Mouse (Mus musculus) intestine, embryonic 14.5 days (tissue): Measurements from ENCODE around the gene Tkfc. TPM values are rescaled to one million over a fixed set of nuclear protein-coding genes. Genes with fewer than 3 reads are reported as not detected.

Experiments
- ATAC-seq: fragments of 200-750 bp; cut with Nextera tagmentation; replicated peaks from 2 replicates; pipeline ENCODE4 v1.8.0; 2017; ENCODE audit warnings: low read depth, moderate number of reproducible peaks, moderate TSS enrichment, moderate library complexity; ENCODE audit not compliant: low FRiP score, low TSS enrichment
- DNase-seq: peaks from one replicate; pipeline ENCODE4 v3.0.0-alpha.2; 2018; ENCODE audit warnings: low spot score
- H3K27ac ChIP-seq: fragments of 300-500 bp; sonication (generic); 2 replicates; pipeline ENCODE4 v1.5.1; 2014; ENCODE audit warnings: low read depth, mild to moderate bottlenecking, control low read depth
- H3K27me3 ChIP-seq: fragments of 300-500 bp; sonication (generic); replicated peaks from 2 replicates; pipeline ENCODE4 v1.6.1; 2014; ENCODE audit warnings: low read length, control low read depth; ENCODE audit not compliant: control insufficient read depth, insufficient read depth
- H3K36me3 ChIP-seq: fragments of 300-500 bp; sonication (generic); 2 replicates; pipeline ENCODE4 v1.6.1; 2014; ENCODE audit warnings: low read length, control low read depth; ENCODE audit not compliant: control insufficient read depth, insufficient read depth
- H3K4me1 ChIP-seq: fragments of 300-500 bp; sonication (generic); replicated peaks from 2 replicates; pipeline ENCODE4 v1.6.1; 2014; ENCODE audit warnings: low read length, control low read depth, mixed read lengths; ENCODE audit not compliant: control insufficient read depth, insufficient read depth
- H3K4me2 ChIP-seq: fragments of 300-500 bp; sonication (generic); 2 replicates; pipeline ENCODE4 v1.6.1; 2014; ENCODE audit warnings: low read length
- H3K4me3 ChIP-seq: fragments of 300-500 bp; sonication (generic); 2 replicates; pipeline ENCODE4 v1.5.1; 2014; ENCODE audit warnings: low read depth, low read length, control low read depth, mixed read lengths
- H3K9ac ChIP-seq: fragments of 300-500 bp; sonication (generic); 2 replicates; pipeline ENCODE4 v1.6.1; 2014; ENCODE audit warnings: mild to moderate bottlenecking, low read length
- H3K9me3 ChIP-seq: fragments of 300-500 bp; sonication (generic); 2 replicates; pipeline ENCODE4 v1.6.1; 2016; ENCODE audit warnings: low read length, control low read depth; ENCODE audit not compliant: control insufficient read depth
- WGBS: fragments of 180-500 bp; shearing (Covaris S2); extraction: QIAGEN DNeasy Blood & Tissue Kit; methylation state at CpG from one replicate; pipeline ENCODE4 v1.1.7; 2014; 5-methylcytosine and 5-hydroxymethylcytosine counted together
- polyA plus RNA-seq: library from polyadenylated mRNA; unstranded; fragments of >200 nt; fragmentation: Nextera tagmentation; extraction: Ambion mirVana; gene quantifications from 2 replicates; pipeline ENCODE4 v1.2.1, GENCODE M21; 2014

The Tkfc gene
- polyA plus RNA-seq, 1 experiment from 2014 or later: 22.3 TPM

- ATAC-seq: no peak
- Histone ChIP-seq H3K4me1 (no peaks in the 10 kb centered on the region), H3K4me2 (no peak overlapping the region), H3K27me3 (no peaks in the 10 kb centered on the region), H3K36me3 (peaks cover 36% of the 10 kb centered on the region), H3K9ac (no peak overlapping the region), H3K9me3 (no peaks in the 10 kb centered on the region), H3K4me3 (no peak overlapping the region), H3K27ac (no peak overlapping the region)
- 91% methylated on average over 6 of the region's 6 CpGs for WGBS
- no peak for DNase-seq
These were observed 13.6 kb downstream of the Tkfc start for GRCm38 (mm10) chr19:10591659-10592377.

- whole genome bisulfite sequencing: 72% methylated on average over 3 of the region's 3 CpGs
These were observed 15.2 kb downstream of the Tkfc start for GRCm38 (mm10) chr19:10590301-10590700.

GRCm38 (mm10) chr19:10589127-10589857 is 16.2 kb downstream of the Tkfc start:
- Histone ChIP-seq H3K27ac (no peak overlapping the region), H3K4me2 (no peak overlapping the region), H3K9me3 (no peaks in the 10 kb centered on the region), H3K36me3 (peaks cover 28% of the 10 kb centered on the region), H3K4me1 (no peaks in the 10 kb centered on the region), H3K4me3 (no peak overlapping the region), H3K27me3 (no peaks in the 10 kb centered on the region), H3K9ac (no peak overlapping the region)
- WGBS: 70% methylated on average over 5 of the region's 5 CpGs
- ATAC-seq (no peak), DNase-seq (no peak)

More at GRCm38 (mm10) chr19:10590301-10590700, 15.2 kb downstream of the Tkfc start:
- Histone ChIP-seq H3K4me1 (no peaks in the 10 kb centered on the region), H3K4me2 (no peak overlapping the region), H3K9me3 (no peaks in the 10 kb centered on the region), H3K36me3 (peaks cover 29% of the 10 kb centered on the region), H3K9ac (no peak overlapping the region), H3K4me3 (no peak overlapping the region), H3K27me3 (no peaks in the 10 kb centered on the region), H3K27ac (no peak overlapping the region)
- ATAC-seq (no peak), DNase-seq (no peak)

GRCm38 (mm10) chr19:10587231-10587630 is 18.2 kb downstream of the Tkfc start:
- 89% methylated on average over 8 of the region's 8 CpGs for WGBS
- ATAC-seq (no peak), DNase-seq (no peak)
- no peak overlapping the region for H3K27ac ChIP-seq
- no peak overlapping the region for H3K9ac ChIP-seq
- no peak overlapping the region for H3K4me3 ChIP-seq
- H3K27me3 ChIP-seq: no peaks in the 10 kb centered on the region
- H3K4me1 ChIP-seq: no peaks in the 10 kb centered on the region
- H3K4me2 ChIP-seq: no peak overlapping the region
- peaks cover 8% of the 10 kb centered on the region; the same call in 1 of the 2 replicates for H3K36me3 ChIP-seq
- H3K9me3 ChIP-seq: no peaks in the 10 kb centered on the region

DNA sequence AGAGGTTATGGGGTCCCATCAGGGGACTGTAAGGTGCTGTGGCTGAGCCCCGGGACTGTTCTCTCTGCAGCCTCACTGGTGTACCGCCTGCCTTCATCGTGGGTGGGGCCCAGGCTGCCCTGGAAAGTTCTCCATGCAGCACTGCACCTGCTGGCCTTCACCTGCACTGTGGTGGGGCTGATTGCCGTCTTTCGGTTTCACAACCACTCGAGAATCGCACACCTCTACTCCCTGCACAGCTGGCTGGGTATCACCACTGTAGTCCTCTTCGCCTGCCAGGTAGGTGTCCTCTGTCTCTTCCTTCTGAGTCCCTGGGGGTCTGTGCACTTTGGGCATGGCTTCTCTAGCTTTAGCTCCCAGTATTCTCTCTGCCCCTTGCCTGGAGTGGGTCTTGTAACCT is 20.3 kb downstream of the Tkfc start:
- Histone ChIP-seq H3K27me3 (no peaks in the 10 kb centered on the region), H3K9me3 (no peaks in the 10 kb centered on the region), H3K4me3 (no peak overlapping the region), H3K4me1 (no peaks in the 10 kb centered on the region), H3K4me2 (no peak overlapping the region), H3K36me3 (0 out of 2 replicates have a peak, but pooled peaks cover 4% of the 10 kb centered on the region), H3K27ac (no peak overlapping the region), H3K9ac (no peak overlapping the region)
- no peak for DNase-seq
- WGBS: 74% methylated on average over 8 of the region's 8 CpGs
- ATAC-seq: no peak

DNA sequence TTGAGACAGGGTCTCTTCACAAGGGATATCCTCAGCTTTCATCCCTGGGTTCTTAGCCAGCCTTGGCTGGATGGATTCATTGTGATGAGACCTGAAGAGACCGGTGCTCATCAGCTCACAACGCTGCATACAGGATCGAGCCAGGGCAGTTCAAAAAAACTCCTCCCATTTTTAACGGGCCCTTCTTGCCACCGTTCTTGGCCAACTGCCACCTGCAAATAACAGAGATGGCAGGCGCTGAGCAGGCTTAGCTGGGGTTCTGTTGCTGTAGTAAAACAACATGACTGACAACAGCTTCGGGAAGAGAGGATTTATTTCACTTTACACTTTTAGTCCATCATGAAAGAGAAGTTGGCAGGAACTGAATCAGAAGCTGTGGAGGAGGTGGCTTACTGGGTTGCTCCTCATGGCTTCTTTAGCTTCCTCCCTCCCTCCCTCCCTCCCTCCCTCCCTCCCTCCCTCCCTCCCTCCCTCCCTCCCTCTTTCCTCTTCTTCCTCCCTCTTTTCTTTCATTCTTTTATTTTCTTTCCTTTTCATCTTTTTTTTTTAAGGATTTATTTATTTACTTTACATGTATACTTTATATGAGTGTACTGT is 21.8 kb downstream of the Tkfc start:
- no peak overlapping the region for H3K9ac ChIP-seq
- H3K4me3 ChIP-seq: no peak overlapping the region
- ATAC-seq: no peak
- DNase-seq: no peak
- no peaks in the 10 kb centered on the region for H3K4me1 ChIP-seq
- H3K36me3 ChIP-seq: 0 out of 2 replicates have a peak, but pooled peaks cover 4% of the 10 kb centered on the region
- H3K4me2 ChIP-seq: no peak overlapping the region
- H3K27ac ChIP-seq: no peak overlapping the region
- WGBS: 73% methylated on average over 7 of the region's 7 CpGs
- no peaks in the 10 kb centered on the region for H3K9me3 ChIP-seq
- no peaks in the 10 kb centered on the region for H3K27me3 ChIP-seq

DNA sequence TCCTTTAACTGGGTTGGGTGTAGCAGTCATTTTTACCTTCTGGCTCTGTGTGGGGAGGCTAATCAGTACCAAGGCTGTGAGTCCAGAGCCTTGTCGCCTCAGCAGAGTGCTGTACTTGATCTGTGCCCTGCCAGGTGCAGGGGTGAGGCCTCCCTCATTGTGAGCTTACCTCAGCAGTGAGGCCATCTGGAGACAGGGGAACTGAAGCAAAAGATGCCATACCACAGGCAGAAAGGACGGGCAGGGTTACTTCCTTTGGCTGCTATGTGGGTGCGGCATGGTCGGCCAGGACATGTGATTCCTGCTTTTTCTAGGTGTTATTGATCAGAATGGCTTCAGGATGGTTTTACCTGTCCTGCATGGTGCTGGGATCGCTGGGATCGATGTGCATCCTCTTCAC is 23.5 kb downstream of the Tkfc start:
- Histone ChIP-seq H3K27me3 (no peaks in the 10 kb centered on the region), H3K4me2 (no peak overlapping the region), H3K4me3 (no peak overlapping the region), H3K9me3 (no peaks in the 10 kb centered on the region), H3K36me3 (no peaks in the 10 kb centered on the region), H3K27ac (no peak overlapping the region), H3K4me1 (peaks cover 7% of the 10 kb centered on the region), H3K9ac (no peak overlapping the region)
- DNase-seq (no peak), ATAC-seq (no peak)
- 85% methylated on average over 6 of the region's 6 CpGs for WGBS

DNA sequence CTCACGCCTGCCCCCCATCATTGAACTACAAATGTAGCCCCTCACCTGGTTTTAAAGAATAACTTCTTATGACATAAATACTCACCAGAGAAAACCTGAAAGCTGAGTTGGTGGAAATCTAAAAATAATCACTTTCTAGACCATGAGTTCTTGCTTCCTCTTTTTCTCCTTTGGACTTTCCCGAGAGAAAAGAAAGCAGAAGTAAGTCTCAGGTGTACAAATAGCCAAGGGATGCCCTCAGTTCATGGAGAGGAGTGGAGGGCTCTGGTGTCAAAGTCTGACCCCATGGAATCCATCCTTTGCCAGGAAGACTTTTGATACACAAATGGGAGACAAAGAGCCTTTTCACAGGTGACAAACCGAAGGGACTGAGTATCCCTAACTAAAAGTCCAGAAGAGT is 24.7 kb downstream of the Tkfc start:
- Histone ChIP-seq H3K27ac (no peak overlapping the region), H3K36me3 (no peaks in the 10 kb centered on the region), H3K4me2 (no peak overlapping the region), H3K4me3 (no peak overlapping the region), H3K27me3 (no peaks in the 10 kb centered on the region), H3K9ac (no peak overlapping the region), H3K4me1 (peaks cover 13% of the 10 kb centered on the region), H3K9me3 (no peaks in the 10 kb centered on the region)
- WGBS: 86% methylated on average over 3 of the region's 3 CpGs
- ATAC-seq (no peak), DNase-seq (no peak)
